Mouse (Mus musculus) heart, postnatal 0 days (tissue): ENCODE results near the gene Gm20532.

ENCODE experiments used
- CTCF ChIP-seq: IDR thresholded peaks from 2 replicates; pipeline ENCODE4 v1.5.1; 2016; ENCODE audit warnings: antibody characterized with exemption, control low read depth, low read depth
- EP300 ChIP-seq: IDR thresholded peaks from 2 replicates; pipeline ENCODE4 v1.6.1; 2016; ENCODE audit warnings: antibody characterized with exemption, low read depth

- TF ChIP-seq CTCF = no peak
- TF ChIP-seq EP300 = no peak
Observed at GRCm38 (mm10) chr2:26638572-26638971, 52.1 kb downstream of the Gm20532 start.
